Mouse (Mus musculus) layer of hippocampus, adult 11-12 months (tissue): ENCODE data around the gene Ms4a3.

Experiments used
- DNase-seq: peaks from one replicate; pipeline ENCODE4 v3.0.0; 2022; ENCODE audit warnings: low spot score

Gene Ms4a3

DNA sequence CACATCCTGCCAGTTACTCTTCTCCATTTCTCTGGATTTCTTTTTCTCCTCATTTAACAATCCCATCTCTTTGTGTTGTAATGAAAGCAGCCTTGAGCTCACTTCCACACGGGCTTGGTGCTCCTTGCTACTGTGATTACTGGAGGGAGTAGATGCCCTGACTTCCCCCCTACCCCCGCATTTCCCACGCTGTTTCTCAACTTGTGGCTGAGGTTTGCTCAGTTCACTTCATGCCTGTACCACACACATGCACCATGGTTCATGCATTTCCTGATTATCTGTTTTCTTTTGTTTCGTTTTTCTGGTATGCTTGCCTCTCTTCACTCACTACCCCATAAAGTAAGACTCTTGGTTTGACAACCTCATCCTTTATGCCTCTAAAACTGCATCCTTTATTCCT is 51.4 kb downstream of the Ms4a3 start:
- DNase-seq = no peak
